Mouse (Mus musculus): ENCODE results near the gene Epor.

DNA sequence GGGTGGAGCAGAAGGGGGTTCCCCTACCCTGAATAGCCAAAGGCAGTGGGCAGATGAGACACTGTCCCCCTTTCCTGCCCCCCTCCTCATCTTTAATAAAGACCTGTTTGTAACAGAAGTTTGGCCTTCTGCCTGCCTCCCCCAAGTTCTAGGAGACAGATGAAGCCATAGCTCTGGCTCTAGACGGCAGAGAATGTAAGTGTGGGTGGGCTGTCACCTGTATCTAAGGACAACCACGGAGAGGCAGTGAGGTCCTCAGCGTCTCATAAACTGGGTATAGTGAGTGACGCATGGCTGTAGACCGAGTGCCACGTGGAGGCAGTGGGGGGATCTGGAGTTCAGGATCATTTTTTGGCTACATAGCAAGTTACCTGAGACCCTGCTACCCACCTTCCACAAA lies 14.5 kb downstream of the Epor start:
- TF ChIP-seq CTCF (IDR thresholded peaks at IDR 0.05) (no peak), POLR2A (IDR thresholded peaks at IDR 0.05; ENCODE audit: insufficient read depth, low read depth, low read length) (no peak), EP300 (IDR thresholded peaks at IDR 0.05; ENCODE audit: insufficient read depth, low read depth, low read length) (no peak)
